Mouse (Mus musculus): ENCODE measurements around the gene Foxred1. TPM values are rescaled to one million over a fixed set of nuclear protein-coding genes. Genes with fewer than 3 reads are reported as not detected.
A peak's percentile ranks its signal among the peaks of the same experiment; 100 is the strongest.

Foxred1 gene
- total and polyA plus RNA-seq, 3 experiments = 11.4 to 31.1 (median 11.9) TPM

DNA sequence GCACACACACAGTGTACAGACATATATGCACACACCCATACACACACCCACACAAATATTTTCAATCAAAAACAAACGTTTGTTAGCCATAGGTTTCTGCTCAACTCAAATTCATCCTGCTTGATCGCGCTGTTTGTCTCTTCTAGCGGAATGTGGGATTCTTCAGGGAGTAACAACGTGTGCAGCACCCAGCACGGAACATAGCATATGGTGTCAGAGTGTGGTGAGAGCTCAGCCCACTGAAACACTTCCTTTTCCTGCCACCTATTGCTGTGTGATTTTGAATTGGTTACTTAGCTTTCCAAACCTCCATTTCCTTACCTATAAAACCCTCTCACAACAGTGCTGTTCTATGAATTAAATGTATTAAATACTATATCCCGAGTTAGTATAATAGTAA lies 40.8 kb downstream of the Foxred1 start:
- Histone ChIP-seq H3K4me3 (ENCODE audit: low read depth, low read length) (no peak overlapping the region), H3K36me3 (replicated peaks) (peaks cover 81% of the 10 kb centered on the region), H3K4me1 (ENCODE audit: insufficient read depth, low read depth, low read length) (peaks cover 13% of the 10 kb centered on the region), H3K9me3 (replicated peaks) (no peaks in the 10 kb centered on the region), H3K27me3 (ENCODE audit: insufficient read depth, low read length) (no peaks in the 10 kb centered on the region)
- ATAC-seq (ENCODE audit: extremely low read depth, insufficient number of reproducible peaks, low FRiP score, poor library complexity, severe bottlenecking) (no peak), DNase-seq (ENCODE audit: low spot score) (no peak)
- TF ChIP-seq TAL1 (conservative IDR thresholded peaks at IDR 0.05; ENCODE audit: low read depth, low read length) (no peak), CTCF (IDR thresholded peaks at IDR 0.05; ENCODE audit: low read depth, low read length) (no peak), GATA1 (IDR thresholded peaks at IDR 0.05; ENCODE audit: borderline replicate concordance, low read length) (no peak), GATA2 (IDR thresholded peaks at IDR 0.05; ENCODE audit: borderline replicate concordance, low read depth, low read length) (no peak), POLR2AphosphoS5 (IDR thresholded peaks at IDR 0.05; ENCODE audit: insufficient replicate concordance, low read depth, low read length) (no peak)

DNA sequence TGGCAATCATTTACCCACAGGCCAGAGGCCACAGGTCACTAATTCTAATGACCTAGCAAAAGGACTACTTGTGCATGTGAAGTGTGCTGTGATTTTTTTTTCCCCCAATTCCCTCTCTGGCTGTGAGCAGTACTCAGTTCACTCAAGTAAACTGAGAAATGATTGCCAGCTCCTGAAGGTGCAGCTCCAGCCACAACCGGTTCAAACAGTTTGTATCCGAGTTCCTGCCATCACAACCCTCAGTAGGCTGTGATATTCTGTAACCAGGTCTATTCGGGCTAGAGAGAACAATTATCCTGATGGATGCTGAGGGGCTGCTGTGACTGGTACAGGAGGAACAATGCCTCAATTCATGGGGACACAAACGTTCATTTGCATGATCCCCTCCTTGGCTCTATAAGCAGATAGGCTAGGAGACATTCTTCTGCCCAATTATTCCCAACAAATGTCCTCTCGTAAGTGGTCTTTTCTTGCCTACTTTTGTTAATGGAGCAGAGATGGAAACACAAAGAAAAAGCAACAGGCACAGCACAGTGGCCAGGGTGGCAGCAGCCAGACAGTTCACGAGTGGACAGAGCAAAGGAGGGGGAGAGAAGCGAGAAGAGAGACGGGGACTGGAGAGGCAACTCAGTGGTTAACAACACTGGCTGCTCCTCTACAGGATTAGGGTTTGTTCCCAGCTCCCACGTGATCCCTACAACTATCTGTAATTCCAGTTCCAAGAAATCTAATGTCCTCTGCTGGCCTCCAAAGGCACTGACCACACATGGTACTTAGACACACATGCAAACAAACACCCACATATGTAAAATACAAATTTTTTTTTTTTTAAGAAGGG lies 43.8 kb downstream of the Foxred1 start:
- DNase-seq (ENCODE audit: low spot score) (no peak), ATAC-seq (ENCODE audit: extremely low read depth, insufficient number of reproducible peaks, low FRiP score, poor library complexity, severe bottlenecking) (no peak)
- Histone ChIP-seq H3K27me3 (ENCODE audit: insufficient read depth, low read length) (no peaks in the 10 kb centered on the region), H3K9me3 (replicated peaks) (no peaks in the 10 kb centered on the region), H3K4me1 (ENCODE audit: insufficient read depth, low read depth, low read length) (peaks cover 3% of the 10 kb centered on the region; the same call in 1 of the 2 replicates), H3K36me3 (replicated peaks) (peaks cover 90% of the 10 kb centered on the region), H3K4me3 (ENCODE audit: low read depth, low read length) (no peak overlapping the region)
- no peak for TF ChIP-seq POLR2AphosphoS5 (IDR thresholded peaks at IDR 0.05; ENCODE audit: insufficient replicate concordance, low read depth, low read length)
- TF ChIP-seq CTCF (IDR thresholded peaks at IDR 0.05; ENCODE audit: low read depth, low read length) = no peak
- no peak for TF ChIP-seq TAL1 (conservative IDR thresholded peaks at IDR 0.05; ENCODE audit: low read depth, low read length)
- TF ChIP-seq GATA1 (IDR thresholded peaks at IDR 0.05; ENCODE audit: borderline replicate concordance, low read length) = no peak
- TF ChIP-seq GATA2 (IDR thresholded peaks at IDR 0.05; ENCODE audit: borderline replicate concordance, low read depth, low read length) = no peak

DNA sequence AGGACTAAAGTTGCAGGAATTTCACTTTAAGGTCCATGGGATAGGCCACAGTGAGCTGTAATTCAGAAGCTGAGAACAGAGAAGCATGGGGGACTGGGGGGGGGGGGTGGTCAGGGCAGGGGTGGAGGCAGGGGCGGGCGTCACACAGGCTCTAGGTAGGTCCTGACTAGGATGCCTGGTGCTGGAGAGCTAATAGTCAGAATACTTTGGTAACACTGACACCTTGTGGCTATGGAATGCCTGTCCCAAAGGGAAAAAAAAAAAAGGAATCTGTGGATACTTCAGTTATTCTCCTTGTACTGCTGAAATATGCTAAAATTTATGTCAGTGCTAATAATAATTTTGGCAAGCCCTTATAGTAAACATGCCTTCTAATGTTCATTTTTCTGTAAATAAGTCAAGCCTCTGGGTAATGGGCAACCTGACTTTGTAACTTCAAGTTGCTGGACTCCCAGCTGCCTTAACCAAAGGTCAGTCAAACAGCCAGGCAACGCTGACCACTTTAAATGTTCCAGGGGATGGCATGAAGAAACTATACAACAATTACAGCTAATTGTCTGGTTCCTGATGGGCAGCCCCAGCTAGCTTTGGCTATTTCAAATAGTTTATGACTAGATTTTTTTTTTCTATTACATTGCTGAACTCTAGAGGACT lies 44.6 kb downstream of the Foxred1 start:
- ATAC-seq (ENCODE audit: extremely low read depth, insufficient number of reproducible peaks, low FRiP score, poor library complexity, severe bottlenecking) (no peak), DNase-seq (ENCODE audit: low spot score) (peak; percentile 9)
- Histone ChIP-seq H3K4me1 (ENCODE audit: insufficient read depth, low read depth, low read length) (peaks cover 2% of the 10 kb centered on the region; the same call in 1 of the 2 replicates), H3K9me3 (replicated peaks) (no peaks in the 10 kb centered on the region), H3K27me3 (ENCODE audit: insufficient read depth, low read length) (no peaks in the 10 kb centered on the region), H3K4me3 (ENCODE audit: low read depth, low read length) (no peak overlapping the region), H3K36me3 (replicated peaks) (peaks cover 91% of the 10 kb centered on the region)
- TF ChIP-seq CTCF (IDR thresholded peaks at IDR 0.05; ENCODE audit: low read depth, low read length) = no peak
- no peak for TF ChIP-seq POLR2AphosphoS5 (IDR thresholded peaks at IDR 0.05; ENCODE audit: insufficient replicate concordance, low read depth, low read length)
- no peak for TF ChIP-seq GATA2 (IDR thresholded peaks at IDR 0.05; ENCODE audit: borderline replicate concordance, low read depth, low read length)
- TF ChIP-seq TAL1 (conservative IDR thresholded peaks at IDR 0.05; ENCODE audit: low read depth, low read length) = no peak
- TF ChIP-seq GATA1 (IDR thresholded peaks at IDR 0.05; ENCODE audit: borderline replicate concordance, low read length) = no peak

DNA sequence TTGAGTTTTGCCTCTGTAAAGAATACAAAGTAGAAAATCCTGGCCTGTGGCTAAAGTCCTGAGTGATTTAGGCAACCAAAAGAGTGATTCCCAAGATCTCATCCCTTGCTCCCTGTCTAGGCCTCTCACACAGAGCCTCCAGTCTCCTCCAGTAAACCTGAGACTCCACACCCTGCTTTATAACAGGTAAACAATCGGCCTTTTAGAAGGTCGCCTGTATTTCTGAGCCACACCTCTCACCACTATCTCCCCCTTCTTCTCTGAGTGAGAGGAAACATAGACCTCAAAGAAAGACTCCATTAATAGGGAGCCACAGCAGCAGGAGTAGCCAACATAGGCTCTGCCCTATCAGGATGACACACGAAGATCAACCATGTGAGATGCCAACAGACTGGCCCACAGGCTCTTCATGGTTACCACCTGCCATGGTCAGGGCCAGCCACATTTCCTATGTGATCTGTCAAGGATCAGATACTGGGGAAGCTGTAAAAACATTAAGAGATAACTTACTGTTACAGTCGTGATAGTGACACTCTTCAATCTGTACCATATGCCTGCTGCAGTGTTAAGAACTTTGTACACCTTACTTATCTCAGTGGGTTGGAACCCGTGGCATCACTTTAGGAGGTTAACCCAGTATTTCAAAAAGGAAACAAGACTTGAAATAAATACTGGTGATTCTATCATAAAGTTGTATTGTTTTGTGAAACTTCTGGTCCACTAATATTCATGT lies 46.5 kb downstream of the Foxred1 start:
- DNase-seq (ENCODE audit: low spot score) = no peak

DNA sequence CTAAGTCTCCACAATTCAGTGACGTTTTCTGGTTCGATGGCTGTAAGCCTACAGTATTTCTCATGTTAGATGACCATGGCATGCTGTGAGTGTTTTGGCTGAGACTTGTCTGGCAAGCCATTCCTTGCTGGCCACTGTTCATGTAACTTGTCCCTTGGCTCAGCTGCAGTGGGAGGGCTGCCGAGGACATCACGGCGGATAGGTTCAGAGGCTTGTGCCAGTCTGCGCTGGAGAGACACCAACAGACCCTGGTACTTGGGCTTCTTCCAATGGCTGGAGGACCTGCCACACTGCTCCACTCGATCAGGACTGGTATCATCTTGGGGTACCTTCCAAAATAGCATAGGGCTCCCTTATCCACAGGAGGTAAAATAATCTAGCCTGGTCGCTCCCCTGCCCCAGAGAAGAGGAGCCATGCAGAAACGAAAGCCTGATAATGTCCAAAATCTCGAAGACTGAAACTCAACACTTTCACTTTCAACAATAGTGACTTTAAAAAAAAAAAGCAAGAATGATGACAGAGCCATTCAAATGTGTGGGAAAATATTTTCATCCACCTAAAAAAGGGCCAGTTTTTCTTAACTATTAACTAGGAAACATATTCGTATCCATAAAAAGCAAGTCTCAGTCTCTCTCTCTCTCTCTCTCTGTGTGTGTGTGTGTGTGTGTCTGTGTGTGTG lies 47.7 kb downstream of the Foxred1 start:
- Histone ChIP-seq H3K4me3 (ENCODE audit: low read depth, low read length) (no peak overlapping the region), H3K36me3 (replicated peaks) (peaks cover 85% of the 10 kb centered on the region), H3K27me3 (ENCODE audit: insufficient read depth, low read length) (no peaks in the 10 kb centered on the region), H3K9me3 (replicated peaks) (no peaks in the 10 kb centered on the region), H3K4me1 (ENCODE audit: insufficient read depth, low read depth, low read length) (peaks cover 2% of the 10 kb centered on the region; the same call in 1 of the 2 replicates)
- TF ChIP-seq GATA1 (IDR thresholded peaks at IDR 0.05; ENCODE audit: borderline replicate concordance, low read length) = no peak
- no peak for TF ChIP-seq TAL1 (conservative IDR thresholded peaks at IDR 0.05; ENCODE audit: low read depth, low read length)
- no peak for TF ChIP-seq POLR2AphosphoS5 (IDR thresholded peaks at IDR 0.05; ENCODE audit: insufficient replicate concordance, low read depth, low read length)
- no peak for TF ChIP-seq GATA2 (IDR thresholded peaks at IDR 0.05; ENCODE audit: borderline replicate concordance, low read depth, low read length)
- no peak for TF ChIP-seq CTCF (IDR thresholded peaks at IDR 0.05; ENCODE audit: low read depth, low read length)
- DNase-seq (ENCODE audit: low spot score) = no peak
- no peak for ATAC-seq (ENCODE audit: extremely low read depth, insufficient number of reproducible peaks, low FRiP score, poor library complexity, severe bottlenecking)

More for the DNA sequence above, 46.5 kb downstream of the Foxred1 start:
- no peaks in the 10 kb centered on the region for H3K9me3 ChIP-seq (replicated peaks)
- peaks cover 2% of the 10 kb centered on the region; the same call in 1 of the 2 replicates for H3K4me1 ChIP-seq (ENCODE audit: insufficient read depth, low read depth, low read length)
- H3K36me3 ChIP-seq (replicated peaks) = peaks cover 90% of the 10 kb centered on the region
- ATAC-seq (ENCODE audit: extremely low read depth, insufficient number of reproducible peaks, low FRiP score, poor library complexity, severe bottlenecking) = no peak
- H3K27me3 ChIP-seq (ENCODE audit: insufficient read depth, low read length) = no peaks in the 10 kb centered on the region
- no peak overlapping the region for H3K4me3 ChIP-seq (ENCODE audit: low read depth, low read length)
- TF ChIP-seq CTCF (IDR thresholded peaks at IDR 0.05; ENCODE audit: low read depth, low read length) = no peak
- no peak for TF ChIP-seq TAL1 (conservative IDR thresholded peaks at IDR 0.05; ENCODE audit: low read depth, low read length)
- no peak for TF ChIP-seq GATA2 (IDR thresholded peaks at IDR 0.05; ENCODE audit: borderline replicate concordance, low read depth, low read length)
- TF ChIP-seq GATA1 (IDR thresholded peaks at IDR 0.05; ENCODE audit: borderline replicate concordance, low read length) = no peak
- no peak for TF ChIP-seq POLR2AphosphoS5 (IDR thresholded peaks at IDR 0.05; ENCODE audit: insufficient replicate concordance, low read depth, low read length)
